Mouse (Mus musculus): ENCODE results near the gene Tmem165. TPM values are rescaled to one million over a fixed set of nuclear protein-coding genes. Genes with fewer than 3 reads are reported as not detected.
A peak's percentile ranks its signal among the peaks of the same experiment; 100 is the strongest.

Tmem165 gene
- polyA plus RNA-seq, 1 experiment from 2014 or later: 110 TPM

- DNase-seq (ENCODE audit: low spot score) (no peak), ATAC-seq (replicated peaks; ENCODE audit: low FRiP score, low TSS enrichment, low read depth) (no peak)
- Histone ChIP-seq H3K27ac (ENCODE audit: low read depth) (no peak overlapping the region), H3K4me2 (ENCODE audit: low read length) (no peak overlapping the region), H3K36me3 (ENCODE audit: control insufficient read depth, insufficient read depth, low read length) (peaks cover 4% of the 10 kb centered on the region), H3K9me3 (ENCODE audit: control insufficient read depth, low read length) (no peaks in the 10 kb centered on the region), H3K4me3 (ENCODE audit: low read depth, low read length) (no peak overlapping the region), H3K9ac (ENCODE audit: low read length) (no peak overlapping the region), H3K4me1 (replicated peaks; ENCODE audit: control insufficient read depth, insufficient read depth, low read length) (no peaks in the 10 kb centered on the region), H3K27me3 (replicated peaks; ENCODE audit: control insufficient read depth, insufficient read depth, low read length) (no peaks in the 10 kb centered on the region)
- 88% methylated on average over 6 of the region's 6 CpGs for WGBS
Measured at GRCm38 (mm10) chr5:76161491-76161890, 22.2 kb upstream of the Tmem165 start.

- H3K9ac ChIP-seq (ENCODE audit: low read length): no peak overlapping the region
- H3K27ac ChIP-seq (ENCODE audit: low read depth): no peak overlapping the region
- ATAC-seq (replicated peaks; ENCODE audit: low FRiP score, low TSS enrichment, low read depth) (no peak), DNase-seq (ENCODE audit: low spot score) (no peak)
- H3K27me3 ChIP-seq (replicated peaks; ENCODE audit: control insufficient read depth, insufficient read depth, low read length): no peaks in the 10 kb centered on the region
- no peak overlapping the region for H3K4me2 ChIP-seq (ENCODE audit: low read length)
- 87% methylated on average over 5 of the region's 5 CpGs for WGBS
- no peaks in the 10 kb centered on the region for H3K9me3 ChIP-seq (ENCODE audit: control insufficient read depth, low read length)
- no peak overlapping the region for H3K4me3 ChIP-seq (ENCODE audit: low read depth, low read length)
- no peaks in the 10 kb centered on the region for H3K36me3 ChIP-seq (ENCODE audit: control insufficient read depth, insufficient read depth, low read length)
- H3K4me1 ChIP-seq (replicated peaks; ENCODE audit: control insufficient read depth, insufficient read depth, low read length): no peaks in the 10 kb centered on the region
Measured at GRCm38 (mm10) chr5:76162926-76163325, 20.8 kb upstream of the Tmem165 start.

- no peaks in the 10 kb centered on the region for H3K9me3 ChIP-seq (ENCODE audit: control insufficient read depth, low read length)
- H3K4me2 ChIP-seq (ENCODE audit: low read length): no peak overlapping the region
- H3K4me1 ChIP-seq (replicated peaks; ENCODE audit: control insufficient read depth, insufficient read depth, low read length): no peaks in the 10 kb centered on the region
- no peak for ATAC-seq (replicated peaks; ENCODE audit: low FRiP score, low TSS enrichment, low read depth)
- H3K9ac ChIP-seq (ENCODE audit: low read length): no peak overlapping the region
- no peaks in the 10 kb centered on the region for H3K27me3 ChIP-seq (replicated peaks; ENCODE audit: control insufficient read depth, insufficient read depth, low read length)
- H3K27ac ChIP-seq (ENCODE audit: low read depth): no peak overlapping the region
- no peak for DNase-seq (ENCODE audit: low spot score)
- H3K36me3 ChIP-seq (ENCODE audit: control insufficient read depth, insufficient read depth, low read length): no peaks in the 10 kb centered on the region
- 55% methylated on average over 4 of the region's 4 CpGs for WGBS
- H3K4me3 ChIP-seq (ENCODE audit: low read depth, low read length): no peak overlapping the region
Measured at GRCm38 (mm10) chr5:76163828-76164390, 19.8 kb upstream of the Tmem165 start.

- no peak for DNase-seq (ENCODE audit: low spot score)
- Histone ChIP-seq H3K36me3 (ENCODE audit: control insufficient read depth, insufficient read depth, low read length) (no peaks in the 10 kb centered on the region), H3K4me3 (ENCODE audit: low read depth, low read length) (no peak overlapping the region), H3K4me2 (ENCODE audit: low read length) (no peak overlapping the region), H3K27me3 (replicated peaks; ENCODE audit: control insufficient read depth, insufficient read depth, low read length) (no peaks in the 10 kb centered on the region), H3K9me3 (ENCODE audit: control insufficient read depth, low read length) (no peaks in the 10 kb centered on the region), H3K27ac (ENCODE audit: low read depth) (no peak overlapping the region), H3K9ac (ENCODE audit: low read length) (no peak overlapping the region), H3K4me1 (replicated peaks; ENCODE audit: control insufficient read depth, insufficient read depth, low read length) (no peaks in the 10 kb centered on the region)
- 72% methylated on average over 7 of the region's 7 CpGs for WGBS
- no peak for ATAC-seq (replicated peaks; ENCODE audit: low FRiP score, low TSS enrichment, low read depth)
Measured at GRCm38 (mm10) chr5:76164827-76165226, 18.9 kb upstream of the Tmem165 start.

- Histone ChIP-seq H3K4me3 (ENCODE audit: low read depth, low read length) (no peak overlapping the region), H3K27me3 (replicated peaks; ENCODE audit: control insufficient read depth, insufficient read depth, low read length) (no peaks in the 10 kb centered on the region), H3K36me3 (ENCODE audit: control insufficient read depth, insufficient read depth, low read length) (no peaks in the 10 kb centered on the region), H3K9ac (ENCODE audit: low read length) (no peak overlapping the region), H3K4me2 (ENCODE audit: low read length) (no peak overlapping the region), H3K27ac (ENCODE audit: low read depth) (no peak overlapping the region), H3K9me3 (ENCODE audit: control insufficient read depth, low read length) (no peaks in the 10 kb centered on the region), H3K4me1 (replicated peaks; ENCODE audit: control insufficient read depth, insufficient read depth, low read length) (no peaks in the 10 kb centered on the region)
- no peak for DNase-seq (ENCODE audit: low spot score)
- no peak for ATAC-seq (replicated peaks; ENCODE audit: low FRiP score, low TSS enrichment, low read depth)
- WGBS: 80% methylated on average over 4 of the region's 4 CpGs
Measured at GRCm38 (mm10) chr5:76170522-76170921, 13.2 kb upstream of the Tmem165 start.

GRCm38 (mm10) chr5:76171039-76171438, 12.6 kb upstream of the Tmem165 start:
- no peak overlapping the region for H3K4me3 ChIP-seq (ENCODE audit: low read depth, low read length)
- no peaks in the 10 kb centered on the region for H3K27me3 ChIP-seq (replicated peaks; ENCODE audit: control insufficient read depth, insufficient read depth, low read length)
- ATAC-seq (replicated peaks; ENCODE audit: low FRiP score, low TSS enrichment, low read depth) (no peak), DNase-seq (ENCODE audit: low spot score) (no peak)
- H3K4me1 ChIP-seq (replicated peaks; ENCODE audit: control insufficient read depth, insufficient read depth, low read length): no peaks in the 10 kb centered on the region
- no peak overlapping the region for H3K9ac ChIP-seq (ENCODE audit: low read length)
- H3K36me3 ChIP-seq (ENCODE audit: control insufficient read depth, insufficient read depth, low read length): no peaks in the 10 kb centered on the region
- H3K4me2 ChIP-seq (ENCODE audit: low read length): no peak overlapping the region
- no peaks in the 10 kb centered on the region for H3K9me3 ChIP-seq (ENCODE audit: control insufficient read depth, low read length)
- H3K27ac ChIP-seq (ENCODE audit: low read depth): no peak overlapping the region

GRCm38 (mm10) chr5:76175051-76175450, 8.6 kb upstream of the Tmem165 start:
- no peaks in the 10 kb centered on the region for H3K9me3 ChIP-seq (ENCODE audit: control insufficient read depth, low read length)
- H3K27me3 ChIP-seq (replicated peaks; ENCODE audit: control insufficient read depth, insufficient read depth, low read length): no peaks in the 10 kb centered on the region
- H3K36me3 ChIP-seq (ENCODE audit: control insufficient read depth, insufficient read depth, low read length): no peaks in the 10 kb centered on the region
- H3K4me3 ChIP-seq (ENCODE audit: low read depth, low read length): no peak overlapping the region
- no peak for ATAC-seq (replicated peaks; ENCODE audit: low FRiP score, low TSS enrichment, low read depth)
- H3K4me1 ChIP-seq (replicated peaks; ENCODE audit: control insufficient read depth, insufficient read depth, low read length): peaks cover 12% of the 10 kb centered on the region; the same call in 1 of the 2 replicates
- H3K4me2 ChIP-seq (ENCODE audit: low read length): no peak overlapping the region
- H3K27ac ChIP-seq (ENCODE audit: low read depth): no peak overlapping the region
- no peak overlapping the region for H3K9ac ChIP-seq (ENCODE audit: low read length)
- DNase-seq (ENCODE audit: low spot score): no peak
- WGBS: 85% methylated on average over 4 of the region's 4 CpGs

- DNase-seq (ENCODE audit: low spot score) (no peak), ATAC-seq (replicated peaks; ENCODE audit: low FRiP score, low TSS enrichment, low read depth) (no peak)
- Histone ChIP-seq H3K36me3 (ENCODE audit: control insufficient read depth, insufficient read depth, low read length) (no peaks in the 10 kb centered on the region), H3K27ac (ENCODE audit: low read depth) (0 out of 2 replicates have a peak overlapping the region, but pooled peaks have one; percentile 30), H3K9me3 (ENCODE audit: control insufficient read depth, low read length) (no peaks in the 10 kb centered on the region), H3K4me1 (replicated peaks; ENCODE audit: control insufficient read depth, insufficient read depth, low read length) (peaks cover 12% of the 10 kb centered on the region; the same call in 1 of the 2 replicates), H3K9ac (ENCODE audit: low read length) (no peak overlapping the region), H3K4me3 (ENCODE audit: low read depth, low read length) (no peak overlapping the region), H3K27me3 (replicated peaks; ENCODE audit: control insufficient read depth, insufficient read depth, low read length) (no peaks in the 10 kb centered on the region), H3K4me2 (ENCODE audit: low read length) (no peak overlapping the region)
- WGBS: 33% methylated on average over 3 of the region's 3 CpGs
Measured at GRCm38 (mm10) chr5:76176411-76176810, 7.3 kb upstream of the Tmem165 start.

- Histone ChIP-seq H3K4me1 (replicated peaks; ENCODE audit: control insufficient read depth, insufficient read depth, low read length) (peaks cover 12% of the 10 kb centered on the region; the same call in 1 of the 2 replicates), H3K27me3 (replicated peaks; ENCODE audit: control insufficient read depth, insufficient read depth, low read length) (no peaks in the 10 kb centered on the region), H3K9me3 (ENCODE audit: control insufficient read depth, low read length) (no peaks in the 10 kb centered on the region), H3K4me2 (ENCODE audit: low read length) (no peak overlapping the region), H3K9ac (ENCODE audit: low read length) (no peak overlapping the region), H3K27ac (ENCODE audit: low read depth) (0 out of 2 replicates have a peak overlapping the region, but pooled peaks have one; percentile 30), H3K4me3 (ENCODE audit: low read depth, low read length) (no peak overlapping the region), H3K36me3 (ENCODE audit: control insufficient read depth, insufficient read depth, low read length) (no peaks in the 10 kb centered on the region)
- DNase-seq (ENCODE audit: low spot score): no peak
- ATAC-seq (replicated peaks; ENCODE audit: low FRiP score, low TSS enrichment, low read depth): no peak
- WGBS: 52% methylated on average over 11 of the region's 11 CpGs
Measured at GRCm38 (mm10) chr5:76176841-76177240, 6.8 kb upstream of the Tmem165 start.

All from intestine, embryonic 14.5 days (tissue).